Mouse (Mus musculus) limb, embryonic 14.5 days (tissue): ENCODE results near the gene Asic2. TPM values are rescaled to one million over a fixed set of nuclear protein-coding genes. Genes with fewer than 3 reads are reported as not detected.
A peak's percentile ranks its signal among the peaks of the same experiment; 100 is the strongest.

Source experiments
- ATAC-seq: fragments of 200-750 bp; cut with Nextera tagmentation; 2 replicates; pipeline ENCODE4 v1.8.0; 2017; ENCODE audit warnings: low read depth, moderate number of reproducible peaks, moderate TSS enrichment; ENCODE audit not compliant: low FRiP score
- DNase-seq: peaks from one replicate; pipeline ENCODE4 v3.0.0-alpha.2; 2015; ENCODE audit warnings: low spot score
- H3K27ac ChIP-seq: fragments of 300-500 bp; sonication (generic); replicated peaks from 2 replicates; pipeline ENCODE4 v1.5.1; 2014; ENCODE audit warnings: low read depth, mild to moderate bottlenecking, low read length, moderate library complexity, mixed read lengths
- H3K27me3 ChIP-seq: fragments of 300-500 bp; sonication (generic); 2 replicates; pipeline ENCODE4 v1.6.1; 2014; ENCODE audit warnings: low read length, mixed read lengths; ENCODE audit not compliant: control insufficient read depth, insufficient read depth
- H3K36me3 ChIP-seq: fragments of 300-500 bp; sonication (generic); 2 replicates; pipeline ENCODE4 v1.6.1; 2014; ENCODE audit warnings: mild to moderate bottlenecking, low read length, moderate library complexity, mixed read lengths; ENCODE audit not compliant: control insufficient read depth, insufficient read depth
- H3K4me1 ChIP-seq: fragments of 300-500 bp; sonication (generic); 2 replicates; pipeline ENCODE4 v1.6.1; 2014; ENCODE audit warnings: antibody characterized with exemption, low read length, mixed read lengths; ENCODE audit not compliant: control insufficient read depth, insufficient read depth
- H3K4me2 ChIP-seq: fragments of 300-500 bp; sonication (generic); replicated peaks from 2 replicates; pipeline ENCODE4 v1.6.1; 2014; ENCODE audit warnings: low read depth, mild to moderate bottlenecking, low read length, moderate library complexity; ENCODE audit not compliant: severe bottlenecking
- H3K4me3 ChIP-seq: fragments of 300-500 bp; sonication (generic); replicated peaks from 2 replicates; pipeline ENCODE4 v1.5.1; 2014; ENCODE audit warnings: low read length
- H3K9ac ChIP-seq: fragments of 300-500 bp; sonication (generic); 2 replicates; pipeline ENCODE4 v1.6.1; 2014; ENCODE audit warnings: mild to moderate bottlenecking, low read depth, low read length, moderate library complexity; ENCODE audit not compliant: severe bottlenecking
- H3K9me3 ChIP-seq: fragments of 300-500 bp; sonication (generic); 2 replicates; pipeline ENCODE4 v1.6.1; 2016; ENCODE audit warnings: low read length; ENCODE audit not compliant: control insufficient read depth
- POLR2A ChIP-seq: fragments of 200-500 bp; IDR thresholded peaks from 2 replicates; pipeline ENCODE4 v1.8.0; 2012; ENCODE audit warnings: inconsistent platforms, mild to moderate bottlenecking, moderate library complexity, borderline replicate concordance; ENCODE audit not compliant: insufficient read depth, insufficient read length; ENCODE audit errors: extremely low read depth
- whole genome bisulfite sequencing: fragments of 180-500 bp; shearing (Covaris S2); extraction: QIAGEN DNeasy Blood & Tissue Kit; methylation state at CpG from one replicate; pipeline ENCODE4 v1.1.7; 2014; 5-methylcytosine and 5-hydroxymethylcytosine counted together
- polyA plus RNA-seq, 2 experiments: library from polyadenylated mRNA; depleted of rRNA in 1 of 2; stranded (reverse) in 1 of 2; unstranded in 1 of 2; fragments of >200 nt; fragmentation: Nextera tagmentation in 1 of 2; extraction: Ambion mirVana in 1 of 2; gene quantifications; 2 replicates each; pipeline versions ENCODE4 v1.2.1 to v1.2.3; 2012 to 2014

Gene Asic2
- polyA plus RNA-seq, 2 experiments: 0.72 to 1.3 TPM

DNA sequence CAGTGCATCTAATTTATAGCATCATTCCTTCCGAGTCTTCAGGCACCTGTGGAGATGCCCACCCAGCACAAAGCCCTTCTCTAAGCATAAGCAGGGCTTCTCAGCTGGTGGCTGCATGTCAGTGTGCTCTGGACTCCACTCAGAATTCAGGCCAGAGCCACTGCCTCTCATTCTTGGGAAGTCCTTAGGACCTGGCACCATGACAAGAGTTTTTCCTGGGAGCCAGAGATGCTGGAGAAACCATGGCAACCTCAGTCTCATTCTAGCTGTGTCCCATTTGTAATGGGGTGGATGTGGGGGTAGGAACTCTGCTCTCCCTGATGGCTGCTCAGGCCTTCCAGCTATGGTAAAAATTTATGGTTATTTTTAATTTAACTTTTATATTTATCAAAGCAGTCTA, 1006.9 kb downstream of the Asic2 start:
- no peak overlapping the region for H3K27ac ChIP-seq
- DNase-seq (no peak), ATAC-seq (no peak)
- H3K4me2 ChIP-seq: no peak overlapping the region
- H3K4me3 ChIP-seq: no peak overlapping the region
- H3K27me3 ChIP-seq: no peaks in the 10 kb centered on the region
- no peaks in the 10 kb centered on the region for H3K4me1 ChIP-seq
- H3K9ac ChIP-seq: no peak overlapping the region
- no peaks in the 10 kb centered on the region for H3K36me3 ChIP-seq
- no peaks in the 10 kb centered on the region for H3K9me3 ChIP-seq
- 22% methylated on average over 1 of the region's 1 CpGs for WGBS
- TF ChIP-seq POLR2A: no peak

DNA sequence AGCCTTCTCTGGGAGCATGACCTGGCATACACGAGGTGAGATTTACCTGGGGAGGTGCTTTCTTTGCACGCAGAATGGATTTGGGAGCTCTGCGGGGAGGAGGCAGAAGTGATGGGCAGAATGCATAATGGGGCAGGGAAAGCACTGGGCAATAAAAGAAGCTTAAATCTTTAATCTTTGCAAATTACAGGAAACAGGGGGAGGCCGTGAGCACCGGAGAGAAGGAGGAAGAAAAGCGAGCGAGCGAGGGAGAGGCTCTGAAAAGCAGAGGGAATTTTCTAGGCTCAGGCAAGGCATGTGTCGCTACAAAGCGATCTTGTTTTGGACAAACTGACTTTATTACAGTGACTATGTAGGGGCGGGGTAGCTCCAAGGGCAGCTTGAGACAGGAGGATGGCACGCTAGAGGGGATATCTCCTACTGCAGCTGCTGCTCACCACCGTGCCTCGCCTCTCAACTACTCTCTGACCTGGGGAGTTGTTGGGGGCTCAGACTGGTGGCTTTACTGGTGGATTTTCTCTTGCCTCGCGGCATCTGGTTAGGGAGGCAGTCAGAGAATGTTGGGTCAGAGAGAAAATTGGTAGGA, 1010.1 kb downstream of the Asic2 start:
- H3K4me2 ChIP-seq: no peak overlapping the region
- no peak overlapping the region for H3K9ac ChIP-seq
- DNase-seq (no peak), ATAC-seq (no peak)
- H3K36me3 ChIP-seq: no peaks in the 10 kb centered on the region
- 2% methylated on average over 16 of the region's 16 CpGs for WGBS
- H3K27me3 ChIP-seq: no peaks in the 10 kb centered on the region
- no peak overlapping the region for H3K4me3 ChIP-seq
- no peaks in the 10 kb centered on the region for H3K9me3 ChIP-seq
- no peak for TF ChIP-seq POLR2A
- no peak overlapping the region for H3K27ac ChIP-seq
- no peaks in the 10 kb centered on the region for H3K4me1 ChIP-seq

DNA sequence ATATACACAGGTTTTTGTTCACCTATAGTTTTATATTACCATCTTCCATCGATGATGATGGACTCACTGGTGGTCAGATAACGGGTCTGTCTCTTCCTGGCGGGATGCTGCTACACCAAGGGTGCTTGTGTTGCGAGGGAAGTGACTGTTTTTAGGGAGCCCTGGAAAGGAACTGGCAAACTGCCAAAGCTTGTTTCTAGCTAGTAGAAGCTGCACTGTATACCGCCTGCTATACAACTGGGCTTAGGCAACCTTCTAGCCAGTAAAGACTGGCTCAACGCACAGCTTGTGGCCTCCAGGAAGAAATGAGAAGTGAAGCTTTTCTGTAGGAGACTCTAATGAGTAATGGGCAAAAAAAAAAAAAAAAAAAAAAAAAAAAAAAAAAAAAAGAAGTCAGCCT, 1012.3 kb downstream of the Asic2 start:
- H3K9me3 ChIP-seq: no peaks in the 10 kb centered on the region
- no peak overlapping the region for H3K4me2 ChIP-seq
- no peak overlapping the region for H3K9ac ChIP-seq
- no peaks in the 10 kb centered on the region for H3K27me3 ChIP-seq
- no peak for ATAC-seq
- no peaks in the 10 kb centered on the region for H3K4me1 ChIP-seq
- no peak for TF ChIP-seq POLR2A
- no peak overlapping the region for H3K4me3 ChIP-seq
- H3K27ac ChIP-seq: no peak overlapping the region
- peak; percentile 18 for DNase-seq
- no peaks in the 10 kb centered on the region for H3K36me3 ChIP-seq
- 58% methylated on average over 6 of the region's 6 CpGs for WGBS

DNA sequence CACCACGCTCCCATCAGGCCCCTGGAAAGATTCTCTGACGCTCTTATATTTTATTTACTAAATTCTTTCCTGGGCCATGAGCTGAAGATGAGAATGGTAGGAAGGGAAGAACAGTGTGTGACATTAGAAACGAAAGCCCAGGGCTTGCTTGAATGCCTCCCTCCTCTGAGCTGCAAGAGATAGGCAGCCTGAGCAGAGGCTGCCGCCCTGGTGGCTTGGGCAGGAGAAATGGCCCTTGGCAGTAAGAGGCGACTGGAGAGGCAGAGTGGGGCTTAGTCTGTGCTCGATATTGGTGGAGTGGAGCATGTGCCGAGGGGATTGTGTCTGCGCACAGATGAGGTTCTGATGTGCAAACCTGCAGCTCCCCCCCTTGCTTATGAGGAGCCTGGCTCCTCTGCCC, 1014.1 kb downstream of the Asic2 start:
- DNase-seq: no peak
- 80% methylated on average over 8 of the region's 8 CpGs for WGBS
- no peaks in the 10 kb centered on the region for H3K9me3 ChIP-seq
- H3K27ac ChIP-seq: no peak overlapping the region
- ATAC-seq: no peak
- no peak overlapping the region for H3K4me2 ChIP-seq
- no peak for TF ChIP-seq POLR2A
- H3K4me3 ChIP-seq: no peak overlapping the region
- H3K27me3 ChIP-seq: no peaks in the 10 kb centered on the region
- no peaks in the 10 kb centered on the region for H3K36me3 ChIP-seq
- H3K9ac ChIP-seq: no peak overlapping the region
- no peaks in the 10 kb centered on the region for H3K4me1 ChIP-seq

DNA sequence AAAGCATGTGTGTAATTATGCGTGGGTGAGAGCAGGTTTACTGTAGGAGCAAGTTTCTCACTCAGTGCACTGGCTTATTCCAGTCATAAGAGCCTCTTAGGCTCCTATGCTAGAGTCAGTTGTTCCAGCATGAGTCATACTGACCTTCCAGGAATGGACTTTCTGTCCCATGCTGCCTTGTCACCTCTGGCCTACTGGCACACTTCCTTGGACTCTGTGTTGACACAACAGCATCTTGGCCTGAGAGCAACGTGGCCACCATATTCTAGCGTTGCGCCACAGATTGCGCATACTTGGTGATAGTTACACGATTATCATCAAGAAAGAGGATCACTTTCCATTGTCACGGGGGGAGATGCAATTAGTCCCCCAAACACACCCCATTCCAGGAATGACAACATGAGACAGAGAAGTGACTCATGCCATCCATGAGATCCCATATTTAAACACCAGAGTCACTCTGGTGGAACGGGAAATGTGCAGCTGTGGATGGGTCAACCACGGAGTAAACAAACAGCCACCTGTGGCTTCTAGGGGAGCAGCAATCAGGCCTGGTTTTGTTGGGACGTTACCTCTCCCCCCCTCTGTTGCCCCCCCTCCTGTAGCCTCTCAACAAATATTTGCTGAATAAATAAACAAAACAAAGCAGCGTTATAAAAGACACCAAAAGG, 1019.1 kb downstream of the Asic2 start:
- Histone ChIP-seq H3K4me2 (no peak overlapping the region), H3K4me1 (no peaks in the 10 kb centered on the region), H3K27ac (no peak overlapping the region), H3K9ac (no peak overlapping the region), H3K4me3 (no peak overlapping the region), H3K27me3 (no peaks in the 10 kb centered on the region), H3K9me3 (no peaks in the 10 kb centered on the region), H3K36me3 (no peaks in the 10 kb centered on the region)
- no peak for ATAC-seq
- DNase-seq: no peak
- WGBS: 77% methylated on average over 11 of the region's 11 CpGs
- no peak for TF ChIP-seq POLR2A
